Mouse (Mus musculus) liver, adult (tissue): Measurements from ENCODE around the gene Tmem86a.

Experiments
- GATA4 ChIP-seq: IDR thresholded peaks from 2 replicates; pipeline ENCODE4 v1.6.1; 2014; ENCODE audit warnings: mild to moderate bottlenecking, low read length; ENCODE audit not compliant: insufficient replicate concordance

Gene Tmem86a

GRCm38 (mm10) chr7:47098044-47098443 lies 47.6 kb downstream of the Tmem86a start:
- TF ChIP-seq GATA4: no peak

GRCm38 (mm10) chr7:47099306-47099705 lies 48.9 kb downstream of the Tmem86a start:
- no peak for TF ChIP-seq GATA4

GRCm38 (mm10) chr7:47100615-47101014 lies 50.2 kb downstream of the Tmem86a start:
- no peak for TF ChIP-seq GATA4

- no peak for TF ChIP-seq GATA4
These were observed 52.6 kb downstream of the Tmem86a start for GRCm38 (mm10) chr7:47102970-47103369.

GRCm38 (mm10) chr7:47103671-47104414 lies 53.4 kb downstream of the Tmem86a start:
- no peak for TF ChIP-seq GATA4
